Mouse (Mus musculus) spleen, postnatal 10 days (tissue): Measurements from ENCODE around the gene Olfr714.
A peak's percentile ranks its signal among the peaks of the same experiment; 100 is the strongest.
"Not testable (repeated sequence)": the region's sequence is repeated elsewhere in the genome, so short reads cannot be mapped to it uniquely, and the experiment has no call there.

Source experiments
- DNase-seq, 2 experiments: peaks; one replicate each; pipeline ENCODE4 v3.0.0; 2021 to 2022; ENCODE audit warnings: low spot score in 2 of 2

Olfr714 gene

DNA sequence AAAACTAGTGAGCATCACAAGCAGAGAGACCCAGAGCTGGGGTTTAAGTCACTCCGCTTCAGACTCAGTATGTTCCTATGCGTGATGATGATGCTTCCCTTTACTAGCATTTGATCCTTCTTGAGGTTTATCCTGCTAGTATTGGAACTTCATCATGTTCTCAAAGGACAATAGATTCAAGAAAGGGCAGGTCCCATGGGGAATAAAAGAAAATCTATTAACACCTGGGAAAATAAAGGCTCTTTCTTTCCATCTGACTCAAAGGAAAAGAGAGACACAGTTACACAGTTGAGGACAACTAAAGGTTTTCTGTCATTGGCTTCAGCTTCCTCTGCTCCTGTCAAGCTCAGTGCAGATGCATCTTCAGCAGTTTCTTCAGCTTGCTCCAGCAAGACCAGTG, at the start of gene Olfr714:
Gene Olfr714, plus strand, starts transcription at position 301 of the 400 bp plus-strand sequence.
- DNase-seq = no peak

DNA sequence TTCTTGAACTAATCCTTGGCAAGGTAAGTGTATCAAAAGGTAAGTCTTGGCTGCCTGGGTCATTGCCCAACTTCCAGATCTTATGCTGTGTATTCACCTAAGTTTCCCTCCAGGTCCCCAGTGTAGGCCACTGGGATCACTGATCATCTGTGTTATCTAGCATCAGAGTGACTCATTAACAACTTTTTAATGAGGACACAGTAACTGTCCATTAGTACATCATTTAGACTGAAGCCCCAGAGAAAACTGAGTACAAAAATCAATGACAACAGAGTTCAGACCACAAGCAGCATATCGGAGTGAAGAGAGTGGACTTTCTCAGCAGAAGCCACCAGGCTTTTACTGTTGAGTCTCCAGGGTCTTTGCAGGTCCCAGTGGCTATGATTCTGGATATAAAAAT, 39.9 kb upstream of the Olfr714 start, which contains the start of gene Olfr713:
Gene Olfr713, plus strand, starts transcription at position 301 of the 400 bp plus-strand sequence.
- no peak for DNase-seq

GRCm38 (mm10) chr7:107039934-107040563, 30.7 kb upstream of the Olfr714 start:
- DNase-seq = no peak

GRCm38 (mm10) chr7:107043136-107043535, 27.6 kb upstream of the Olfr714 start:
- no peak for DNase-seq

DNA sequence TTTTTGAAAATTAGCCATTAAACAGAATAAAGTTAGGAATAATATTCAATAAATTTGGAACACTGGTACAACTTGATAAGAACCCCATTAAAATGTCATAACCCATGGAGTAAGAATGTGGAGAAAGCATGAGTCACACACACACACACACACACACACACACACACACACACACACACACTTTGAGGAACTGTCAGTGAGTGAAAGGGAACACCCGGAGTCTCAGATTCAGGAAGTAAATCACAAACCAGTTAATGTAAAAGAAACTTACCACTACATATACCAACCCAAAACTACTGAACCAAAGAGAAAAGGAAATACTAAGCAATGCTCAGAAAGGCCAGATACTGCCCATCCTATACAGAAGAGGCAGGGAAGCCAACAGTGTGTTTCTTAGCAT, 26.4 kb upstream of the Olfr714 start:
- no peak for DNase-seq

- DNase-seq = peak in 1 of 2 experiments; percentile 29
Measured at GRCm38 (mm10) chr7:107045833-107046232, 24.9 kb upstream of the Olfr714 start.

DNA sequence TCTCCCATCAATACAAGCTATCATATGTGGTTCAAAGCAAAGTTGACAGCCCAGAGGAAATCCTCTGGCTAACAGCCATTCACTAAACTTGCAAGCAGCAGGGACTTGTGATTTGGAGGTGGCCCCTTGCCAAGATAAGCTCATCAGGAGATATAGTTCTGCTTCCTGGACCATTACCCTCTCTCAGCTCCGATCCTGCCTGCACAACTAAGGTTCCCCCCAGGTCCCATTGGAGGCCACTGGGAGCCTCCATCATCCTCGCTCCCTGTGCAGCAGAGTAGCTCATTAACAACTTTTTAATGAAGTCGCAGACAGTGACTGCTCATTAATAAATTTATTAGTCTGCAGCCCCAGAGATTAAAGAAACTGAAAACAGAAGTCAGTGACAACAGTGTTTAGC, 23.2 kb upstream of the Olfr714 start:
- no peak for DNase-seq

- no peak for DNase-seq
Measured at GRCm38 (mm10) chr7:107092920-107093319, 22.1 kb downstream of the Olfr714 start, which contains the start of gene Olfr17. Gene Olfr17, plus strand, starts transcription at chr7:107093220.

DNA sequence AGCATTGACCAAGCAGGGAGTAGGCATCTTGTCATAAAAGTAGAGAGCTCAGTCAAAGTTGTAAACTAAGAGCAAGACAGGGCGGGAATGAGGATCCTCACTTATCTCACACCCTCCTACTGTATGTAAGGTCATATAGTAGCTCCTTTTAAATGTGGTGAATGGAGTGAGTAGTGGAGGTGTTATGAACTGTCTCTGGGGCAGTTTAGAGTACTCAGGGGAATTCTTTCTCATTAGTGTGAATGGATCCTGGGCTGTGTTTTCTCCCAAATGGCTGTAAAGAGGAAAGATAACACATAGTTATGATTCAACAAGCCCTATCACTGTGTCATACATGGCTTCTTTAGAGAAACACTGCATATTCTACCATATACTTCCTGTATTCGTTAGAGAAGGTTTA, 39.5 kb downstream of the Olfr714 start, which contains the start of gene Olfr715b:
Gene Olfr715b, minus strand, starts transcription at position 101 of the 400 bp plus-strand sequence.
- not testable (repeated sequence) for DNase-seq
